Comparison of ENCODE assay signal across 10 mouse cellular contexts in genomic region chr5:131749211-131749610, GRCm38 (mm10).
DNase-seq lines count a peak whose midpoint lies in the region; ATAC-seq and TF ChIP-seq lines count a peak whose summit lies in the region.
"Had no signal": no experiment of that assay in that cellular context is flagged by ENCODE, and none has a peak within 500 bp of the region (broad histone marks: within the 10 kb centered on the region; RNA-seq: fewer than 3 reads in every experiment).

No protein-coding gene starts in this region.

- 18% methylated on average over 6 of the region's 6 CpGs for WGBS in forebrain, postnatal 0 days
- 39% methylated on average over 6 of the region's 6 CpGs for WGBS in forebrain, embryonic 12.5 days
- WGBS in limb, embryonic 14.5 days, result 26% methylated on average over 6 of the region's 6 CpGs
- 79% methylated on average over 6 of the region's 6 CpGs for WGBS in cerebellum, adult 2 months

- no peak overlapping the region for H3K9ac ChIP-seq in forebrain, postnatal 0 days
- H3K9ac ChIP-seq in forebrain, embryonic 12.5 days, result no peak overlapping the region
- H3K9ac ChIP-seq in limb, embryonic 14.5 days (ENCODE audit: low read depth, low read length, severe bottlenecking), result no peak overlapping the region
- H3K9ac ChIP-seq: embryonic facial prominence, embryonic 15.5 days; liver, embryonic 15.5 days had no signal

- peaks cover 4% of the 10 kb centered on the region; the same call in 1 of the 2 replicates for H3K4me1 ChIP-seq in forebrain, postnatal 0 days (ENCODE audit: insufficient read depth)
- H3K4me1 ChIP-seq in forebrain, embryonic 12.5 days, result peaks cover 13% of the 10 kb centered on the region
- peaks cover 16% of the 10 kb centered on the region for H3K4me1 ChIP-seq in limb, embryonic 14.5 days (ENCODE audit: control insufficient read depth, insufficient read depth, low read length)
- H3K4me1 ChIP-seq in cerebellum, adult 2 months (ENCODE audit: control insufficient read depth, insufficient read depth, low read length), result no peaks in the 10 kb centered on the region
- H3K4me1 ChIP-seq: liver, embryonic 15.5 days had no signal

- no peak overlapping the region for H3K27ac ChIP-seq in forebrain, postnatal 0 days (ENCODE audit: low read depth, low read length)
- no peak overlapping the region; the same call in 1 of the 2 replicates for H3K27ac ChIP-seq in forebrain, embryonic 12.5 days
- H3K27ac ChIP-seq in limb, embryonic 14.5 days (replicated peaks; ENCODE audit: low read depth, low read length), result 0 out of 2 replicates have a peak overlapping the region, but pooled peaks have one; percentile 8
- no peak overlapping the region for H3K27ac ChIP-seq in cerebellum, adult 2 months (ENCODE audit: insufficient read depth, low read length)
- H3K27ac ChIP-seq: embryonic facial prominence, embryonic 15.5 days; liver, embryonic 15.5 days had no signal

- H3K36me3 ChIP-seq in forebrain, postnatal 0 days (ENCODE audit: insufficient read depth), result no peaks in the 10 kb centered on the region; the same call in 1 of the 2 replicates
- no peaks in the 10 kb centered on the region for H3K36me3 ChIP-seq in forebrain, embryonic 12.5 days (replicated peaks)
- 0 out of 2 replicates have a peak, but pooled peaks cover 3% of the 10 kb centered on the region for H3K36me3 ChIP-seq in limb, embryonic 14.5 days (ENCODE audit: control insufficient read depth, insufficient read depth, low read length)
- H3K36me3 ChIP-seq: embryonic facial prominence, embryonic 15.5 days; liver, embryonic 15.5 days had no signal

- no peak overlapping the region for H3K4me2 ChIP-seq in forebrain, postnatal 0 days (ENCODE audit: low read depth)
- H3K4me2 ChIP-seq in forebrain, embryonic 12.5 days, result no peak overlapping the region
- no peak overlapping the region for H3K4me2 ChIP-seq in limb, embryonic 14.5 days (replicated peaks; ENCODE audit: low read depth, low read length, severe bottlenecking)
- H3K4me2 ChIP-seq: embryonic facial prominence, embryonic 15.5 days; liver, embryonic 15.5 days had no signal

- DNase-seq in forebrain, postnatal 0 days, result peak; percentile 36
- peak; percentile 16 to 22 for DNase-seq in kidney, postnatal 4 days
- DNase-seq in kidney, adult 8-10 months, result no peak
- peak; percentile 18 for DNase-seq in adrenal gland, adult 8-10 months
- peak; percentile 64 for DNase-seq in limb, embryonic 14.5 days (ENCODE audit: low spot score)
- DNase-seq in urinary bladder, postnatal 36 days (ENCODE audit: low spot score in 2 of 2), result no peak
- no peak for DNase-seq in cerebellum, adult 2 months

- no peak for TF ChIP-seq POLR2A in limb, embryonic 14.5 days (IDR thresholded peaks at IDR 0.05; ENCODE audit: borderline replicate concordance, extremely low read depth, insufficient read depth, insufficient read length)
- no peak for TF ChIP-seq POLR2A in cerebellum, adult 2 months (IDR thresholded peaks at IDR 0.05; ENCODE audit: borderline replicate concordance, insufficient read depth, low read length)

- no peaks in the 10 kb centered on the region for H3K27me3 ChIP-seq in forebrain, postnatal 0 days (ENCODE audit: insufficient read depth, low read length)
- H3K27me3 ChIP-seq in forebrain, embryonic 12.5 days, result no peaks in the 10 kb centered on the region
- H3K27me3 ChIP-seq in limb, embryonic 14.5 days (ENCODE audit: control insufficient read depth, insufficient read depth, low read length), result no peaks in the 10 kb centered on the region
- H3K27me3 ChIP-seq in cerebellum, adult 2 months (ENCODE audit: control insufficient read depth, insufficient read depth, low read length), result no peaks in the 10 kb centered on the region
- H3K27me3 ChIP-seq: embryonic facial prominence, embryonic 15.5 days; liver, embryonic 15.5 days had no signal

- H3K9me3 ChIP-seq in forebrain, postnatal 0 days (ENCODE audit: low read length), result no peaks in the 10 kb centered on the region
- H3K9me3 ChIP-seq in forebrain, embryonic 12.5 days, result no peaks in the 10 kb centered on the region
- H3K9me3 ChIP-seq in limb, embryonic 14.5 days (ENCODE audit: control insufficient read depth, low read length), result no peaks in the 10 kb centered on the region
- H3K9me3 ChIP-seq: embryonic facial prominence, embryonic 15.5 days; liver, embryonic 15.5 days had no signal

- ATAC-seq in forebrain, postnatal 0 days, result no peak
- ATAC-seq in forebrain, embryonic 12.5 days (ENCODE audit: low FRiP score), result no peak
- ATAC-seq in limb, embryonic 14.5 days (ENCODE audit: low FRiP score, low read depth), result no peak; the same call in 1 of the 2 replicates

- TF ChIP-seq CTCF in forebrain, postnatal 0 days (IDR thresholded peaks at IDR 0.05; ENCODE audit: low read depth), result no peak
- TF ChIP-seq CTCF in cerebellum, adult 2 months (IDR thresholded peaks at IDR 0.05; ENCODE audit: borderline replicate concordance, insufficient read depth, low read depth, low read length), result no peak

- no peak overlapping the region for H3K4me3 ChIP-seq in forebrain, postnatal 0 days (ENCODE audit: low read depth, low read length)
- no peak overlapping the region for H3K4me3 ChIP-seq in forebrain, embryonic 12.5 days (replicated peaks)
- no peak overlapping the region for H3K4me3 ChIP-seq in limb, embryonic 14.5 days (replicated peaks; ENCODE audit: low read length)
- H3K4me3 ChIP-seq in cerebellum, adult 2 months (replicated peaks; ENCODE audit: insufficient read depth, low read depth, low read length), result no peak overlapping the region
- H3K4me3 ChIP-seq: embryonic facial prominence, embryonic 15.5 days; liver, embryonic 15.5 days had no signal

Comparison
In these comparisons a context has a peak if more than half of its experiments do, and no peak if none do; other contexts are left out.
1. DNase-seq: peak in forebrain, postnatal 0 days (single experiment), kidney, postnatal 4 days (2 of 2), adrenal gland, adult 8-10 months (single experiment) and limb, embryonic 14.5 days (single experiment); none in kidney, adult 8-10 months (0 of 2), urinary bladder, postnatal 36 days (0 of 2) and cerebellum, adult 2 months (0 of 2).